Mouse (Mus musculus) lung, postnatal 0 days (tissue): ENCODE measurements around the gene Fzr1. TPM values are rescaled to one million over a fixed set of nuclear protein-coding genes. Genes with fewer than 3 reads are reported as not detected.

Experiments
- ATAC-seq: fragments of 200-750 bp; cut with Nextera tagmentation; 2 replicates; pipeline ENCODE4 v1.8.0; 2017; ENCODE audit warnings: moderate library complexity
- DNase-seq: peaks from one replicate; pipeline ENCODE4 v3.0.0-alpha.2; 2016; ENCODE audit warnings: low spot score
- H3K27ac ChIP-seq: fragments of 300-500 bp; sonication (generic); 2 replicates; pipeline ENCODE4 v1.5.1; 2014; ENCODE audit warnings: antibody characterized with exemption, mild to moderate bottlenecking, low read length, mixed read lengths
- H3K27me3 ChIP-seq: fragments of 300-500 bp; sonication (generic); replicated peaks from 2 replicates; pipeline ENCODE4 v1.6.1; 2014; ENCODE audit warnings: low read length, mixed read lengths; ENCODE audit not compliant: insufficient read depth
- H3K36me3 ChIP-seq: fragments of 300-500 bp; sonication (generic); 2 replicates; pipeline ENCODE4 v1.6.1; 2014; ENCODE audit warnings: low read length, mixed read lengths; ENCODE audit not compliant: insufficient read depth
- H3K4me1 ChIP-seq: fragments of 300-500 bp; sonication (generic); 2 replicates; pipeline ENCODE4 v1.6.1; 2014; ENCODE audit warnings: antibody characterized with exemption, low read depth, low read length, mixed read lengths; ENCODE audit not compliant: insufficient read depth
- H3K4me2 ChIP-seq: fragments of 300-500 bp; sonication (generic); replicated peaks from 2 replicates; pipeline ENCODE4 v1.6.1; 2014; ENCODE audit warnings: low read depth, mild to moderate bottlenecking, low read length, moderate library complexity, mixed read lengths
- H3K4me3 ChIP-seq: fragments of 300-500 bp; sonication (generic); 2 replicates; pipeline ENCODE4 v1.5.1; 2014; ENCODE audit warnings: low read depth, low read length
- H3K9ac ChIP-seq: fragments of 300-500 bp; sonication (generic); replicated peaks from 2 replicates; pipeline ENCODE4 v1.6.1; 2014; ENCODE audit warnings: low read depth, mild to moderate bottlenecking
- H3K9me3 ChIP-seq: fragments of 300-500 bp; sonication (generic); 2 replicates; pipeline ENCODE4 v1.6.1; 2016; ENCODE audit warnings: low read length, mixed read lengths
- CTCF ChIP-seq: IDR thresholded peaks from 2 replicates; pipeline ENCODE4 v1.5.1; 2016; ENCODE audit warnings: antibody characterized with exemption, mild to moderate bottlenecking
- EP300 ChIP-seq: IDR thresholded peaks from 2 replicates; pipeline ENCODE4 v1.6.1; 2016; ENCODE audit warnings: antibody characterized with exemption, mild to moderate bottlenecking, control low read depth
- WGBS: fragments of 180-500 bp; shearing (Covaris S2); extraction: QIAGEN DNeasy Blood & Tissue Kit; methylation state at CpG from one replicate; pipeline ENCODE4 v1.1.7; 2014; 5-methylcytosine and 5-hydroxymethylcytosine counted together
- polyA plus RNA-seq: library from polyadenylated mRNA; unstranded; fragments of >200 nt; fragmentation: Nextera tagmentation; extraction: Ambion mirVana; gene quantifications from 2 replicates; pipeline ENCODE4 v1.2.1, GENCODE M21; 2015

Fzr1 gene
- polyA plus RNA-seq, 1 experiment from 2014 or later: 39.5 TPM

DNA sequence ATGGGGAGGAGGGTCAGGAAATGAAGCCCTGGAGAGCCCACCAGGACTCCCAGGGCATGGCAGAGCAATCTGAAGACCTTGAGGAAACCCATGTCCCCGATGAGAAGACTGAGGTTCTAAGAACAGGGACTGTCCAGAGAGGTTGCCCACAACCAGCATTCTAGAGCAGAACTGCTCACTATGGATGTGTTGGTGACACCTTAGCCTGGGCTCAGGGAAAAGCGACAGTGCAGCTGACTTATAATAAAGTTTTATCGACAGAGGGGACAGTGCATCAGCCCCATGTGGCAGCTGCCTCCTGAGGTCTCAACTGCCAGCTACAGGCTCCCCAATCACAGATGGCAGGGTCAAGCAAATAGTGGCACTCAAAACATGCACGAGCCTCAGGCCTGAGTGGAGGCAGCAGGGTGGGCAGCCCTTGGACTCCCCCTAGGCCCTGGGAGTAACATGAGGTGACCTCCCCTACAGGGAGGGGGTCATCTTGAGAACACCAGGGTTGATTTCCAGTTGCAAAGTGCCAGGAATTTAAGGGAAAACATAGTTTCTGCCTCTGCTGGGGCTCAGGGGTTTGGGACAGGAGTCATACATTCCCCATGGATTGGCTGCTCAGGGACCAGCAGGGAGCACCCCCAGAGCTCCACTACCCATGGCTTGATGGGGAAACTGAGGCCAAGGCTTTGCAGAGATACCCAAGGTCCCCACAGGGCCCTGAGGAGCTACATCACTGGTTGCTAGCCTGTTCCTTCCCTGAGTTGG is 42.9 kb upstream of the Fzr1 start:
- no peak overlapping the region for H3K4me2 ChIP-seq
- no peak for ATAC-seq
- DNase-seq: no peak
- H3K9me3 ChIP-seq: no peaks in the 10 kb centered on the region
- peaks cover 24% of the 10 kb centered on the region for H3K4me1 ChIP-seq
- TF ChIP-seq CTCF (no peak), EP300 (no peak)
- no peaks in the 10 kb centered on the region for H3K36me3 ChIP-seq
- H3K9ac ChIP-seq: no peak overlapping the region
- H3K27me3 ChIP-seq: no peaks in the 10 kb centered on the region
- no peak overlapping the region for H3K4me3 ChIP-seq
- no peak overlapping the region for H3K27ac ChIP-seq
- WGBS: 74% methylated on average over 4 of the region's 4 CpGs

DNA sequence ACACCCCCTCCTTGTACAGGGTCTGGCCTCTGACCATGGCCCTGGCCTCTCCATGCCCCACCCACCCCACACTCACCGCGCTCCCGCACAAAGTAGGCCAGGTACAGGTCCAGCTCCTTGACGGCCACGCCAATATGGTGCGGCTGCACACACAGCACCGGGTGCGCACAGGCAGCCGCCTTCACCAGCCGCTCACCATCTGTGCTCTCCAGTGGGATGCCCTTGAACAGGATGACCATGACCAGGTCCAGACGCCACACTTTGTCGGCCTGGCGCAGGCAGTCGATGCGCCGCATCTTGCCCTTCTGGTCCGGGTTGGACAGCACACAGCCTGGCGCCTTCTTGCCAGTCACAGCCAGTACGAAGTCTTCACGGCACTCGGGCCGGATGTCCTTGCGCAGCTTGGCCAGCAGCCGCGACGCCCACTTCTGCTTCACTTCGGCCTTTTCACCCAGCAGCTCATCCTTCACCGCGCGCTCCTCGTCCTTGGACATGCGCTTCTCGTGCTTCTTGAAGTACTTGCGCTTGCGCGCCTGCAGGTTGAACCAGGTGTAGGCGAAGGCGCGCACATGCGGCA is 42.0 kb upstream of the Fzr1 start:
- Histone ChIP-seq H3K4me2 (no peak overlapping the region), H3K9ac (no peak overlapping the region), H3K4me1 (peaks cover 21% of the 10 kb centered on the region), H3K9me3 (no peaks in the 10 kb centered on the region), H3K27me3 (no peaks in the 10 kb centered on the region), H3K36me3 (no peaks in the 10 kb centered on the region), H3K27ac (no peak overlapping the region), H3K4me3 (no peak overlapping the region)
- TF ChIP-seq EP300: no peak
- no peak for TF ChIP-seq CTCF
- DNase-seq (peak; percentile 12), ATAC-seq (no peak)
- WGBS: 78% methylated on average over 40 of the region's 40 CpGs

DNA sequence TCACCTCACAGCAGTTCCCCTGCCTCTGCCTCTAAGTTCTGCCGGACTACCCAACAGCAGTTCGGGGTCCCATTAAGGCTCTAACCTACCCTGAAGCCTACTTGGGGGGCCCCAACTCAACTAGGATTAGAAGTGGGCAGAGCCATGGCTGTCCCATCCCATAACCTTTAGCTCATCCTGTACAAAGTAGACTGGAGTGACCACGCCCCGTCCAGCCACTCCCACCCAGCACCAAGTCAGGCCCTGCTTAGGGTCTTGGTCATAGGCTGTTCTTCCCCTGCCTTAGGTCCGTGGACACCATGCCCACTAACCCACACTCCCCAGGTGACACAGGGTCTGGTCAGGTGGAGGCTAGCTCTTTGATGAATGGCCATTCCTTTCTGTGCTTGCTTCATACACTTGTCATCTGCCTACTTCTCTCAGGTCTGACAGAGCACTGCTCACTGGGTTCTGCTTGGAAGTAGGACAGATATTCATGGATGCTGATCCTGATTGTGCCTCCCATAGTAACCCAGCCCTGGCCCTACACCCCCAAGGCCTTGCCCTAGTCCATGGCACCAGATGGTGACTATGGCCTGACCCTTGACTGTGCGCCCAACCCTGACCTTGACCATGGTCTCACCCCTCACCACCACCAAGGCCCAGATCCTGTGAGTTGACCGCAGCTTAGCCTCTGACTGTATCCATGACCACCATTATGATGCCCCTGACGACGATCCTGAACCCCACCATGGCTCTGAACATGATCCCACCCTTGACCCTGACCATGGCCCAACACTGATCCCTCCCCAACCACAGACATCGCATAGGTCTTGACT is 41.0 kb upstream of the Fzr1 start:
- 91% methylated on average over 10 of the region's 10 CpGs for WGBS
- Histone ChIP-seq H3K4me1 (peaks cover 24% of the 10 kb centered on the region), H3K9ac (no peak overlapping the region), H3K4me2 (no peak overlapping the region), H3K9me3 (no peaks in the 10 kb centered on the region), H3K27me3 (no peaks in the 10 kb centered on the region), H3K36me3 (no peaks in the 10 kb centered on the region), H3K27ac (no peak overlapping the region), H3K4me3 (no peak overlapping the region)
- DNase-seq: no peak
- no peak for ATAC-seq
- TF ChIP-seq EP300 (no peak), CTCF (no peak)

DNA sequence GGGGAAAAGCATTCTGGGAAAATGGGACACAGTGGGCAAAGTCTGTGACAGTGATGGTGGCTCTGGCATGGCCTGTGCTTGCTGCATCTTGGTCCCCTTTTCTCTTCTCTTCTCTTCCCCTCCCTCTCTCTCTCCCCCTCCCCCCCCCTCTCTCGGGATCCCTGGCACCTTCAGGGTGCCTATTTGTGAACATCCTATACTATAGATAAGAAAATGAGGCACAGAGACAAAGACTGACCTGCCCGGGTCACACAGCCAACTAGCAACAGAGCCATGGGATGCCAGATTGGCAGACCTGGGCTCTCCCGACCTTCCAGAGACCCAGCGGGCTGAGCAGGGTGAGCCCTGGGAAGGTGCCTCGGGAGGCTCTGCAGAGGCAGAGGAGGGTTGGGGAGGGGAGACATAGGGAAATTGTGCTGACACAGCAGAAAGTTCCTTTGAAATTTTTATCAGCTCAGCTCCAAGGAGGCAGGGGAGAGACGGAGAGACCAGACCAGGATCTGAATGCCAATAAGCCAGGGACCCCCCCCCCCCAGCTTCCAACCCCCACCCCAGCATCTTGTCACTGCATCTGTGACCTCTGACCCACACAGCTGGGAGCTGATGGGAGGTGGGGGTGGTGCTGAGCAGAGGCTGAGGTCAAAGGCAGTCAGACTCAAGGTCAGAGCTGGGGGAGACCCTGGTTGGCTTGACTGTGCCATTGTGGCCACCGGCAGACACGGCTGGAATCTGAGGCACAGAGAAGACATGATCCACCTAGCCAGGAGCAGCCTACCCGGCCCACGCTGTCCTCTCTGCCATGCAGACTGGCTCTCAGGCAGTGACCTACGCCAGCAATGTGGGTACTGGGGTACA is 40.1 kb upstream of the Fzr1 start:
- Histone ChIP-seq H3K9ac (no peak overlapping the region), H3K27ac (no peak overlapping the region), H3K27me3 (no peaks in the 10 kb centered on the region), H3K4me1 (peaks cover 30% of the 10 kb centered on the region), H3K4me3 (no peak overlapping the region), H3K36me3 (no peaks in the 10 kb centered on the region), H3K9me3 (no peaks in the 10 kb centered on the region), H3K4me2 (no peak overlapping the region)
- DNase-seq (no peak), ATAC-seq (no peak)
- 63% methylated on average over 11 of the region's 11 CpGs for WGBS
- TF ChIP-seq CTCF: no peak
- TF ChIP-seq EP300: no peak

DNA sequence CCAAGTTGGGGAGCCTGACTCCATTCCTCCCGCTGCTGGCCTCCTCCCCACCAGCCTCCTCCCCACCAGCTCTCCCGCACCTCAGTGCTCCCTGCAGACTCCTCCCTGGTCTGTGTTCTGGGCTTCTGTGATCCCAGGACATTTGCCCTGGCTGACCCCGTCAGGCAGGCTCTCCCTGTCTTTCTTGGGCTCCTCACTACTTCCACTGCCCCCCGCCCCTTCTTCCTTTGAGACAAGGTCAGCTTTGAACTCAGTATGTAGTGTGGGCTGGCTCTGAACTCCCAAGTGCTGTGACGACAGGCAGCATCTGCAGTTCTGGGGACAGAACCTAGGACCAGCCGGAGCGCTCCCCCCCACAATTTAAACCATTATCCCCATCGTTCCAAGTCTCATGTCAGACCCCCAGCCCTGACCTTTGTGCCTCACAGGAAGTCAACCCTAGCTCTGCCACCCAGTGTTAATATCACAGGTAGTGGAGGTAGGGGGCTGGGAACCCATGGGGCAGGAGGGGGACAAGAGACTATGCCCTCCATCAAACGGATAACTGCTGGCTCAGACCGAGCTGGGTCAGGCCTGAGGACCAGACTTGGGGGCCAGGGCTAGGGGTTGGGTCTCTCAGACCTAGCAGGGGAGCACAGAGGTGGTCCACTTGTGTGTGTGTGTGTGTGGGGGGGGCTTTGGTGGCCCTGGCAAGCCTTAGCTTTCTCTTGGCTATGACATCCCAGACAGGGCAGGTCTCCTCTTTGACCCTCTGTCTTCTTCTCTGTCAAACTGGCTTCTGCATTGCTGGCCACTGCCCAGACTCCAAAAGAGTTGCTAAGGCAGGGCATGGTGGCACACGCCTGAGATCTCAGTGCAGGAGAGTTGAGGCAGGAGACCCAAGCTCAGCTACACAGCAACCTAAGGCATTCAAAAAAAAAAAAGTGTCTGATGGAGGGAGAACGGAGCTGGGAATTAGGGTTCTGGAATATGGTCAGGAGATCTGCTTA is 39.2 kb upstream of the Fzr1 start:
- H3K4me1 ChIP-seq: peaks cover 39% of the 10 kb centered on the region
- H3K27ac ChIP-seq: peak overlapping the region; percentile 68
- ATAC-seq: no peak
- no peak for TF ChIP-seq CTCF
- TF ChIP-seq EP300: no peak
- no peaks in the 10 kb centered on the region for H3K9me3 ChIP-seq
- 56% methylated on average over 12 of the region's 12 CpGs for WGBS
- no peak for DNase-seq
- H3K4me3 ChIP-seq: peak overlapping the region; percentile 30
- no peaks in the 10 kb centered on the region for H3K27me3 ChIP-seq
- no peaks in the 10 kb centered on the region for H3K36me3 ChIP-seq
- H3K4me2 ChIP-seq: peak overlapping the region; percentile 59
- H3K9ac ChIP-seq: no peak overlapping the region
